Comparison of ENCODE assay signal across 9 mouse cellular contexts in genomic region chr19:40647319-40648158, GRCm38 (mm10). TPM values are rescaled to one million over a fixed set of nuclear protein-coding genes. Genes with fewer than 3 reads are reported as not detected.
DNase-seq lines count a peak whose midpoint lies in the region; ATAC-seq lines count a peak whose summit lies in the region.
"Had no signal": no experiment of that assay in that cellular context is flagged by ENCODE, and none has a peak within 500 bp of the region (broad histone marks: within the 10 kb centered on the region; RNA-seq: fewer than 3 reads in every experiment).

No protein-coding gene starts in this region.

- no peak overlapping the region for H3K4me2 ChIP-seq in heart, embryonic 15.5 days

- no peaks in the 10 kb centered on the region for H3K27me3 ChIP-seq in heart, embryonic 15.5 days
- H3K27me3 ChIP-seq: megakaryocyte, embryonic 14.5 days had no signal

- no peak overlapping the region for H3K9ac ChIP-seq in heart, embryonic 15.5 days

- H3K4me3 ChIP-seq in heart, embryonic 15.5 days: no peak overlapping the region
- H3K4me3 ChIP-seq: megakaryocyte, embryonic 14.5 days had no signal

- H3K36me3 ChIP-seq in heart, embryonic 15.5 days: no peaks in the 10 kb centered on the region

- peak; percentile 60; the same call in 1 of the 2 replicates for ATAC-seq in heart, embryonic 15.5 days (replicated peaks; ENCODE audit: insufficient number of reproducible peaks, insufficient read depth, low FRiP score, low read depth)

- peak overlapping the region; percentile 69 for H3K27ac ChIP-seq in heart, embryonic 15.5 days

- 47% methylated on average over 9 of the region's 9 CpGs for WGBS in heart, embryonic 15.5 days

- H3K4me1 ChIP-seq in heart, embryonic 15.5 days (replicated peaks): peaks cover 15% of the 10 kb centered on the region

- no peaks in the 10 kb centered on the region for H3K9me3 ChIP-seq in heart, embryonic 15.5 days (replicated peaks)
- H3K9me3 ChIP-seq: megakaryocyte, embryonic 14.5 days had no signal

- peak; percentile 97 for DNase-seq in heart, adult 11 months
- no peak for DNase-seq in heart, postnatal 4 days
- peak; percentile 16 for DNase-seq in brain, adult 2 months (ENCODE audit: low read depth, low spot score)
- DNase-seq in kidney, postnatal 36 days: peak; percentile 33 to 76
- no peak for DNase-seq in thymus, postnatal 4 days
- DNase-seq in MN1 (ENCODE audit: low spot score): no peak
- DNase-seq in urinary bladder, adult 18-20 months (ENCODE audit: low spot score in 2 of 2): no peak

RNA-seq across cellular contexts. Expression of gene Entpd1, which starts 35.4 kb away (rescaled TPM):
- total RNA-seq in heart, postnatal 4 days (2021): 10 to 100 TPM; 32.3 to 33.3 TPM
- 8.9 and 12.8 TPM in 2 replicates for polyA plus RNA-seq in heart, embryonic 15.5 days (2015; fragmentation: Nextera tagmentation; extraction: Ambion mirVana)

RNA-seq across cellular contexts. Expression of gene Tctn3, which starts 35.5 kb away (rescaled TPM):
- 1 to 10 TPM; 7.3 to 7.8 TPM for total RNA-seq in heart, postnatal 4 days (2021)
- polyA plus RNA-seq in heart, embryonic 15.5 days (2015; fragmentation: Nextera tagmentation; extraction: Ambion mirVana): 9.6 TPM in 2 replicates

RNA-seq across cellular contexts. Expression of gene Aldh18a1, which starts 59.3 kb away (rescaled TPM):
- total RNA-seq in heart, postnatal 4 days (2021): 10 to 100 TPM; 23.5 to 30.4 TPM
- 41.3 and 55.2 TPM in 2 replicates for polyA plus RNA-seq in heart, embryonic 15.5 days (2015; fragmentation: Nextera tagmentation; extraction: Ambion mirVana)

Comparison
In these comparisons a context has a peak if more than half of its experiments do, and no peak if none do; other contexts are left out.
1. DNase-seq: peak in heart, adult 11 months (single experiment), brain, adult 2 months (single experiment) and kidney, postnatal 36 days (2 of 2); none in heart, postnatal 4 days (single experiment), thymus, postnatal 4 days (single experiment), MN1 (single experiment) and urinary bladder, adult 18-20 months (0 of 2).